Mouse (Mus musculus): ENCODE results near the gene Gm10337. TPM values are rescaled to one million over a fixed set of nuclear protein-coding genes. Genes with fewer than 3 reads are reported as not detected.

Gm10337 gene
- polyA plus RNA-seq, 1 experiment from 2014 or later, result not detected

- DNase-seq (ENCODE audit: low spot score) (peak; percentile 4), ATAC-seq (no peak)
- H3K4me3 ChIP-seq (ENCODE audit: low read depth, low read length), result no peak overlapping the region
- no peak overlapping the region for H3K4me2 ChIP-seq (replicated peaks; ENCODE audit: low read depth, low read length)
- H3K27ac ChIP-seq (ENCODE audit: low read length), result no peak overlapping the region
- H3K4me1 ChIP-seq (ENCODE audit: insufficient read depth, low read depth, low read length), result no peaks in the 10 kb centered on the region
- 73% methylated on average over 3 of the region's 3 CpGs for WGBS
- no peaks in the 10 kb centered on the region for H3K27me3 ChIP-seq (replicated peaks; ENCODE audit: insufficient read depth, low read length)
- peaks cover 33% of the 10 kb centered on the region for H3K36me3 ChIP-seq (ENCODE audit: insufficient read depth, low read length)
- H3K9ac ChIP-seq (replicated peaks; ENCODE audit: low read depth), result no peak overlapping the region
- no peaks in the 10 kb centered on the region for H3K9me3 ChIP-seq (ENCODE audit: low read length)
- TF ChIP-seq EP300 (IDR thresholded peaks at IDR 0.05), result no peak
- peak; percentile 51 for TF ChIP-seq CTCF (IDR thresholded peaks at IDR 0.05)
Measured at GRCm38 (mm10) chr15:102527936-102528335, 24.4 kb downstream of the Gm10337 start.

- Histone ChIP-seq H3K9me3 (ENCODE audit: low read length) (no peaks in the 10 kb centered on the region), H3K36me3 (ENCODE audit: insufficient read depth, low read length) (peaks cover 38% of the 10 kb centered on the region), H3K27ac (ENCODE audit: low read length) (no peak overlapping the region), H3K27me3 (replicated peaks; ENCODE audit: insufficient read depth, low read length) (no peaks in the 10 kb centered on the region), H3K4me3 (ENCODE audit: low read depth, low read length) (no peak overlapping the region), H3K9ac (replicated peaks; ENCODE audit: low read depth) (no peak overlapping the region), H3K4me2 (replicated peaks; ENCODE audit: low read depth, low read length) (no peak overlapping the region), H3K4me1 (ENCODE audit: insufficient read depth, low read depth, low read length) (no peaks in the 10 kb centered on the region)
- ATAC-seq (no peak), DNase-seq (ENCODE audit: low spot score) (no peak)
- 97% methylated on average over 1 of the region's 1 CpGs for WGBS
- TF ChIP-seq EP300 (IDR thresholded peaks at IDR 0.05) (no peak), CTCF (IDR thresholded peaks at IDR 0.05) (no peak)
Measured at GRCm38 (mm10) chr15:102528396-102528795, 24.9 kb downstream of the Gm10337 start.

- Histone ChIP-seq H3K9ac (replicated peaks; ENCODE audit: low read depth) (no peak overlapping the region), H3K4me2 (replicated peaks; ENCODE audit: low read depth, low read length) (no peak overlapping the region), H3K27me3 (replicated peaks; ENCODE audit: insufficient read depth, low read length) (no peaks in the 10 kb centered on the region), H3K27ac (ENCODE audit: low read length) (no peak overlapping the region), H3K4me1 (ENCODE audit: insufficient read depth, low read depth, low read length) (no peaks in the 10 kb centered on the region), H3K4me3 (ENCODE audit: low read depth, low read length) (no peak overlapping the region), H3K36me3 (ENCODE audit: insufficient read depth, low read length) (peaks cover 48% of the 10 kb centered on the region), H3K9me3 (ENCODE audit: low read length) (no peaks in the 10 kb centered on the region)
- ATAC-seq (no peak), DNase-seq (ENCODE audit: low spot score) (no peak)
- 63% methylated on average over 4 of the region's 4 CpGs for WGBS
- TF ChIP-seq EP300 (IDR thresholded peaks at IDR 0.05), result no peak
Measured at GRCm38 (mm10) chr15:102530566-102530965, 27.0 kb downstream of the Gm10337 start.

GRCm38 (mm10) chr15:102531586-102531985, 28.1 kb downstream of the Gm10337 start:
- Histone ChIP-seq H3K9me3 (ENCODE audit: low read length) (no peaks in the 10 kb centered on the region), H3K4me1 (ENCODE audit: insufficient read depth, low read depth, low read length) (no peaks in the 10 kb centered on the region), H3K27me3 (replicated peaks; ENCODE audit: insufficient read depth, low read length) (no peaks in the 10 kb centered on the region), H3K4me3 (ENCODE audit: low read depth, low read length) (no peak overlapping the region), H3K27ac (ENCODE audit: low read length) (no peak overlapping the region), H3K9ac (replicated peaks; ENCODE audit: low read depth) (no peak overlapping the region), H3K36me3 (ENCODE audit: insufficient read depth, low read length) (peaks cover 48% of the 10 kb centered on the region), H3K4me2 (replicated peaks; ENCODE audit: low read depth, low read length) (no peak overlapping the region)
- DNase-seq (ENCODE audit: low spot score), result no peak
- ATAC-seq, result no peak
- 89% methylated on average over 4 of the region's 4 CpGs for WGBS
- TF ChIP-seq EP300 (IDR thresholded peaks at IDR 0.05), result no peak

GRCm38 (mm10) chr15:102532106-102532900, 28.8 kb downstream of the Gm10337 start:
- Histone ChIP-seq H3K4me1 (ENCODE audit: insufficient read depth, low read depth, low read length) (no peaks in the 10 kb centered on the region), H3K4me2 (replicated peaks; ENCODE audit: low read depth, low read length) (no peak overlapping the region), H3K4me3 (ENCODE audit: low read depth, low read length) (no peak overlapping the region), H3K27ac (ENCODE audit: low read length) (no peak overlapping the region), H3K9me3 (ENCODE audit: low read length) (no peaks in the 10 kb centered on the region), H3K27me3 (replicated peaks; ENCODE audit: insufficient read depth, low read length) (no peaks in the 10 kb centered on the region), H3K9ac (replicated peaks; ENCODE audit: low read depth) (no peak overlapping the region), H3K36me3 (ENCODE audit: insufficient read depth, low read length) (peaks cover 52% of the 10 kb centered on the region)
- TF ChIP-seq CTCF (IDR thresholded peaks at IDR 0.05), result no peak
- TF ChIP-seq EP300 (IDR thresholded peaks at IDR 0.05), result no peak
- ATAC-seq (no peak), DNase-seq (ENCODE audit: low spot score) (no peak)
- WGBS, result 89% methylated on average over 3 of the region's 3 CpGs

- TF ChIP-seq EP300 (IDR thresholded peaks at IDR 0.05) (no peak), CTCF (IDR thresholded peaks at IDR 0.05) (no peak)
- WGBS, result 85% methylated on average over 7 of the region's 7 CpGs
Measured at GRCm38 (mm10) chr15:102533926-102534325, 30.4 kb downstream of the Gm10337 start.

More at GRCm38 (mm10) chr15:102533926-102534325, 30.4 kb downstream of the Gm10337 start:
- no peak overlapping the region for H3K4me3 ChIP-seq (ENCODE audit: low read depth, low read length)
- no peak overlapping the region for H3K27ac ChIP-seq (ENCODE audit: low read length)
- H3K27me3 ChIP-seq (replicated peaks; ENCODE audit: insufficient read depth, low read length), result no peaks in the 10 kb centered on the region
- H3K9ac ChIP-seq (replicated peaks; ENCODE audit: low read depth), result no peak overlapping the region
- H3K9me3 ChIP-seq (ENCODE audit: low read length), result no peaks in the 10 kb centered on the region
- DNase-seq (ENCODE audit: low spot score), result no peak
- ATAC-seq, result no peak
- no peaks in the 10 kb centered on the region for H3K4me1 ChIP-seq (ENCODE audit: insufficient read depth, low read depth, low read length)
- H3K4me2 ChIP-seq (replicated peaks; ENCODE audit: low read depth, low read length), result no peak overlapping the region
- H3K36me3 ChIP-seq (ENCODE audit: insufficient read depth, low read length), result peaks cover 46% of the 10 kb centered on the region
